Mouse (Mus musculus) thymus, adult 2 months (tissue): ENCODE measurements around the gene Zcchc24. TPM values are rescaled to one million over a fixed set of nuclear protein-coding genes. Genes with fewer than 3 reads are reported as not detected.

Experiments
- DNase-seq: peaks from one replicate; pipeline ENCODE4 v3.0.0; 2021
- H3K27ac ChIP-seq: fragments of 200-500 bp; 2 replicates; pipeline ENCODE4 v1.5.1; 2012; ENCODE audit warnings: low read length, control low read depth; ENCODE audit not compliant: control insufficient read depth, insufficient read depth
- H3K27me3 ChIP-seq: fragments of 200-500 bp; 2 replicates; pipeline ENCODE4 v1.6.1; 2012; ENCODE audit warnings: mild to moderate bottlenecking, low read length, moderate library complexity, mixed read lengths; ENCODE audit not compliant: control insufficient read depth, insufficient read depth
- H3K36me3 ChIP-seq: fragments of 200-500 bp; 2 replicates; pipeline ENCODE4 v1.6.1; 2012; ENCODE audit warnings: mild to moderate bottlenecking, low read length, moderate library complexity; ENCODE audit not compliant: control insufficient read depth, insufficient read depth
- H3K4me1 ChIP-seq: fragments of 200-500 bp; replicated peaks from 2 replicates; pipeline ENCODE4 v1.6.1; 2012; ENCODE audit warnings: low read length; ENCODE audit not compliant: control insufficient read depth, insufficient read depth
- H3K4me3 ChIP-seq: fragments of 200-500 bp; 2 replicates; pipeline ENCODE4 v1.5.1; 2012; ENCODE audit warnings: mild to moderate bottlenecking, low read length, control low read depth, moderate library complexity; ENCODE audit not compliant: control insufficient read depth, insufficient read depth
- CTCF ChIP-seq: fragments of 200-500 bp; IDR thresholded peaks from 2 replicates; pipeline ENCODE4 v1.5.1; 2012; ENCODE audit warnings: mild to moderate bottlenecking, control low read depth, low read length, moderate library complexity, borderline replicate concordance; ENCODE audit not compliant: control insufficient read depth, poor library complexity, insufficient read depth; ENCODE audit errors: extremely low read depth
- POLR2A ChIP-seq: fragments of 200-500 bp; IDR thresholded peaks from 2 replicates; pipeline ENCODE4 v1.6.1; 2012; ENCODE audit warnings: mild to moderate bottlenecking, low read length, control low read depth, moderate library complexity; ENCODE audit not compliant: control insufficient read depth, poor library complexity, insufficient read depth; ENCODE audit errors: extremely low read depth
- whole genome bisulfite sequencing: fragments of 180-500 bp; shearing (Covaris S2); methylation state at CpG from one replicate; pipeline ENCODE4 v1.1.7; 2018; 5-methylcytosine and 5-hydroxymethylcytosine counted together
- polyA plus RNA-seq: library from polyadenylated mRNA; depleted of rRNA; stranded (reverse); fragments of >200 nt; gene quantifications from 2 replicates; pipeline ENCODE4 v1.2.3, GENCODE M21; 2012

Gene Zcchc24
- polyA plus RNA-seq, 1 experiment: 26.2 TPM

GRCm38 (mm10) chr14:25751067-25751466 is 17.8 kb downstream of the Zcchc24 start:
- 99% methylated on average over 5 of the region's 5 CpGs for WGBS
- no peaks in the 10 kb centered on the region for H3K36me3 ChIP-seq
- H3K4me3 ChIP-seq: no peak overlapping the region
- TF ChIP-seq CTCF (no peak), POLR2A (no peak)
- peaks cover 16% of the 10 kb centered on the region for H3K4me1 ChIP-seq
- no peak for DNase-seq
- H3K27me3 ChIP-seq: no peaks in the 10 kb centered on the region
- no peak overlapping the region for H3K27ac ChIP-seq

- DNase-seq: no peak
- H3K36me3 ChIP-seq: no peaks in the 10 kb centered on the region
- TF ChIP-seq CTCF: no peak
- H3K4me1 ChIP-seq: peaks cover 16% of the 10 kb centered on the region
- WGBS: 82% methylated on average over 2 of the region's 2 CpGs
- H3K27me3 ChIP-seq: no peaks in the 10 kb centered on the region
- no peak overlapping the region for H3K27ac ChIP-seq
- H3K4me3 ChIP-seq: no peak overlapping the region
Measured at GRCm38 (mm10) chr14:25750448-25751015, 18.3 kb downstream of the Zcchc24 start.

DNA sequence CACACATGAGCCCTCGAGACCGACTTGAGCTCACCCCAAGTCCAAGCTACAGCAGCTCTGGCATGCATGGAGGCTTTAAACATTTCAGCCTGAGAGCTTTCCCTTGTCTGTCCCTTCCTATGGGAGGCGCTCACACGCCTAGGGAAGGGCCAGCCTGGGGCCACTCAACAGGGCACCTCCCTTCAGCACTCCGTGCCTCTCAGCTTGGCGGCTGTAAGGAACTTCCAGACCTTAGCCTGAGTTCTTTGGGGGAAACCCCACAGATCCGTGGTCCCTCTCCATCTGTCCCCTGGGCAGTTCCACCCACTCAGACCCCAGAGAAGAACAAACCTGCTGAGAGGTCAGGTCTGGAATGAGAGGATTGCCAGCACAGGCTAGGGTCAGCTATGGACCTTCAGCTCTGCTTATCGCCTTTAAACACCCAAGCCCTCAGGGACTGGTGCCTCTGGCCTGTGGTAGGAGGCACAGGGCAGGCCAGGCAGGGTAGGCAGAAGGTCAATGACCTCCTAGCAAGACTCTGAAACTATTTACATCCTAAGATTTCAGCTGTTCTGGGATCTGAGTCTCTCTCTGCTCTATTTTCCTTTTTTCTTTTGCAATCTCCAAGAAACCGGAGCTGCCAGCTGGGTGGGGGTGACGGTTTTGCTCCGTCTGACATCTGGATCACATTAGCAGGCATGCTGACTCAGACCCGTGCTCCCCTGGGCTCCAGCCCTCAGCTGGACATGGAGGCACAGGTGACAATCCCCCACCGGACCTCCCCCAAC is 19.5 kb downstream of the Zcchc24 start:
- no peak for DNase-seq
- H3K27me3 ChIP-seq: no peaks in the 10 kb centered on the region
- no peak overlapping the region for H3K4me3 ChIP-seq
- H3K36me3 ChIP-seq: no peaks in the 10 kb centered on the region
- TF ChIP-seq POLR2A: no peak
- no peak for TF ChIP-seq CTCF
- peaks cover 16% of the 10 kb centered on the region for H3K4me1 ChIP-seq
- H3K27ac ChIP-seq: no peak overlapping the region
- WGBS: 92% methylated on average over 13 of the region's 13 CpGs

DNA sequence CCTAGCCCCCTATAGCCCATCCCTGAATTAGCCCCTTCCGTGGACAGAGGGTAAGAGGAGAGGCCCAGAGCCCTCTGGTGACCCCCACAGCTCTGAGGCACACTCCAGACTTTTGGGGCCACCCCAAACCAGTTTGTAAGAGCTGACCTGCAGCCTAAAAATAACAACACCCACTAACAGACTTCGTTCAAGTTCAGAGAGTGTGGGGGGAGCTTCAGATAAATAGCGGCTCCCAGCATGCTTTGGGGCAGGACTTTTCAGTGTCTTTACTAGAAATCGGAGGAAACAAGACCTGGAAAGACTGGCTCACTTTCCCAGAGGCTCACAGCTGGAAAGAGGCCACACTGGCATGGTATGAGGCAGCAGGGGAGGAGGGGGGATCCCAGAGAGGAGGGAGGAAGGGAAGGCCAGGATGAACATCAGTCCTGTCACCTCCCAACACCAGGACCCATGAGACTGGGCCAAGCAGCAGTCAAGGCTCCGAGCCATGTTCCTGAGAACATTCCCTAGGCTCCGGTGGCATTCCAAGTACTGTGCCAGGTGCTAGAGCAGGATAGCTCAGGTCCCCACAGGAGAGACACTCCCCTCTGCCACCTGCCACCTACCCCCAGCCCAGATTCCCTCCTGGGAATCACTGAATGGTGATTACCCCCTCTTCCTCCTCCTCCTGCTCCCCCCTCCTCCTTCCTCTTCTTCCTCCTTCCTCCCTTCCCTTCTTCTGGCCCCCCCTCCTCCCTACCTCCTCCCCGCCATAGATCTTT is 20.7 kb downstream of the Zcchc24 start:
- no peak for DNase-seq
- Histone ChIP-seq H3K4me1 (peaks cover 16% of the 10 kb centered on the region), H3K4me3 (no peak overlapping the region), H3K36me3 (no peaks in the 10 kb centered on the region), H3K27me3 (no peaks in the 10 kb centered on the region), H3K27ac (no peak overlapping the region)
- TF ChIP-seq POLR2A: no peak
- no peak for TF ChIP-seq CTCF
- 77% methylated on average over 7 of the region's 7 CpGs for WGBS

DNA sequence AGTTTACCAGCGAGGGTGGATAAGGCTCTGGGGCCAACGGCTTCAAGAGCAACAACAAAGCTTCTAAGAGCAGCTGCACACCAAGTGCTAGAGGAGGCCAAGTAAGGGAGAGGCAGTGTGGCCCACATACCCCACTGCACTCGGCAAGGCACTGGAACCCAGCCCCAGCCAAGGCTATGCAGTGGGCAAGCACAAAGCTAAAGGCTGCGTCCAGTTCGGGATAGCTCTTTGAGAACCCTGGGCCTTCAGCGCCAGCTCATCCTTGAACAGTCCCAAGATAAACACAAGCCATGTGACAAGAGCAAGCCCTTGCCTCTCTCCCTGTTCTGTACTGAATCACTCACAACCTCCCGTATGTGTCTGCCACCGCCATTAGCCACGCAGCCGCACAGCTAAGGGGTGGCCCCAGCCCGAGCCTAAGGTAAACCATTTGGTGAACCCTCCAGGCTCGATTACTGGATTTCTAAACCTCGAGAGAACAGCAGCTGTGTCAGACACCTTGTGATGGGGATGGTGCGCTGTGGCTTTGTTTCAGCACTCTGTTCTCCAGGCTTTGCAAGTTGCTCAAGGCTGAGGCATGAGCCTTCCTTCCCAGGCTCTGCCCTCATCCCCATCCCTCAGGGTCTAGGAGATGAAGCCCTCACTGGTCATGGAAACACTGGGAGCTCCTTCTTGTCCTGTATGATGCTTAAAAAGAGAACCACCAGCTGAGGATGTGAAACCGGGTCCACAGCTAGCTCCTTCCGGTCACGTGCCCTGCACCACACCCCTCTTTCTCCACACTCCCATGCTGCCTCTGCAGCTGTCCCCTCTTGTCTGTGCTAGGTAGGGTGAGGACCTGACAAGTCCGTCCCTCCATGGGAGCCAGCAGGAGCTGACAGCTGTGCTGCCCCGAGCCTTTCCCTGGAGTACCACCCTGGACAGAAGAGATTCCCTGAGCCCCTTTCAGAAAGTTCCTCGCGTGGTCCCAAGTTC is 21.6 kb downstream of the Zcchc24 start:
- Histone ChIP-seq H3K27me3 (no peaks in the 10 kb centered on the region), H3K4me3 (no peak overlapping the region), H3K36me3 (no peaks in the 10 kb centered on the region), H3K27ac (peak overlapping the region; percentile 13; the same call in 1 of the 2 replicates), H3K4me1 (peaks cover 16% of the 10 kb centered on the region)
- no peak for TF ChIP-seq CTCF
- no peak for TF ChIP-seq POLR2A
- 73% methylated on average over 21 of the region's 21 CpGs for WGBS
- DNase-seq: peak; percentile 69

DNA sequence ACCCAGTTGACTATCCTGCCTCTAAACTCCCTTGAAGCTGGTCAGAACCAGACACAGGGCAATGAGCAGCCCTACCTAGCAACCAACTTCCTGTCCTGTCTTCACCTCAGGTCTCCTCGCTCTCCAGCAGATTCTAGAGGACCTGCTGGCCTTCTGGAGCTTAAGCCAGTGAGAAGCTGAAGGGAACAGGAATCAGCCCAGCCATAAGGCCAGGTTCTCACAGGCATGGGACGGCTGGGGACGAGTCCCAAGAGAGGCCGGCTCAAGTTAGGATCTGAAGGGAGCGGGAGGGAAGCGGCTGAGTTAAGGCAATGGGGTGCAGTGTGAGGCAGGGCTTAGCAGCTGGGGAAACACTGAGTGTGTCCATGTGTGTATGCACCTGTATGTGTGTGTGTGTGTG is 22.5 kb downstream of the Zcchc24 start:
- no peak for DNase-seq
- Histone ChIP-seq H3K4me1 (peaks cover 18% of the 10 kb centered on the region), H3K27ac (no peak overlapping the region), H3K36me3 (no peaks in the 10 kb centered on the region), H3K4me3 (no peak overlapping the region), H3K27me3 (no peaks in the 10 kb centered on the region)
- no peak for TF ChIP-seq POLR2A
- WGBS: 93% methylated on average over 6 of the region's 6 CpGs
